Mouse (Mus musculus): Measurements from ENCODE around the gene Evx2. TPM values are rescaled to one million over a fixed set of nuclear protein-coding genes. Genes with fewer than 3 reads are reported as not detected.

Evx2 gene
- polyA plus RNA-seq, 1 experiment from 2014 or later: not detected

- H3K27ac ChIP-seq (replicated peaks): no peak overlapping the region
- TF ChIP-seq EP300 (optimal IDR thresholded peaks at IDR 0.05) (no peak), CTCF (IDR thresholded peaks at IDR 0.05; ENCODE audit: low read depth) (no peak)
- ATAC-seq (ENCODE audit: low FRiP score, low TSS enrichment) (no peak), DNase-seq (ENCODE audit: low spot score) (peak; percentile 11)
- H3K9me3 ChIP-seq (ENCODE audit: control insufficient read depth, low read length): no peaks in the 10 kb centered on the region
- H3K4me2 ChIP-seq (replicated peaks; ENCODE audit: low read depth): no peak overlapping the region
- H3K27me3 ChIP-seq (ENCODE audit: control insufficient read depth, insufficient read depth, low read length): peaks cover 52% of the 10 kb centered on the region
- H3K4me1 ChIP-seq (replicated peaks; ENCODE audit: control insufficient read depth, insufficient read depth): no peaks in the 10 kb centered on the region
- no peak overlapping the region for H3K4me3 ChIP-seq (ENCODE audit: low read depth, low read length)
- H3K9ac ChIP-seq (ENCODE audit: low read length): no peak overlapping the region
- WGBS: 5% methylated on average over 21 of the region's 21 CpGs
- H3K36me3 ChIP-seq (ENCODE audit: control insufficient read depth, insufficient read depth, low read length): no peaks in the 10 kb centered on the region
These were observed 21.4 kb upstream of the Evx2 start for GRCm38 (mm10) chr2:74680561-74681398.

- no peak for ATAC-seq (ENCODE audit: low FRiP score, low TSS enrichment)
- 2% methylated on average over 23 of the region's 23 CpGs for WGBS
- Histone ChIP-seq H3K4me3 (ENCODE audit: low read depth, low read length) (no peak overlapping the region), H3K4me1 (replicated peaks; ENCODE audit: control insufficient read depth, insufficient read depth) (no peaks in the 10 kb centered on the region), H3K27me3 (ENCODE audit: control insufficient read depth, insufficient read depth, low read length) (peaks cover 54% of the 10 kb centered on the region), H3K9ac (ENCODE audit: low read length) (no peak overlapping the region), H3K4me2 (replicated peaks; ENCODE audit: low read depth) (no peak overlapping the region), H3K9me3 (ENCODE audit: control insufficient read depth, low read length) (no peaks in the 10 kb centered on the region), H3K27ac (replicated peaks) (no peak overlapping the region), H3K36me3 (ENCODE audit: control insufficient read depth, insufficient read depth, low read length) (no peaks in the 10 kb centered on the region)
- TF ChIP-seq EP300 (optimal IDR thresholded peaks at IDR 0.05): no peak
- no peak for TF ChIP-seq CTCF (IDR thresholded peaks at IDR 0.05; ENCODE audit: low read depth)
- DNase-seq (ENCODE audit: low spot score): peak; percentile 13
These were observed 20.6 kb upstream of the Evx2 start for GRCm38 (mm10) chr2:74679980-74680379.

- Histone ChIP-seq H3K9me3 (ENCODE audit: control insufficient read depth, low read length) (no peaks in the 10 kb centered on the region), H3K4me2 (replicated peaks; ENCODE audit: low read depth) (no peak overlapping the region), H3K9ac (ENCODE audit: low read length) (no peak overlapping the region), H3K4me1 (replicated peaks; ENCODE audit: control insufficient read depth, insufficient read depth) (no peaks in the 10 kb centered on the region), H3K4me3 (ENCODE audit: low read depth, low read length) (no peak overlapping the region), H3K36me3 (ENCODE audit: control insufficient read depth, insufficient read depth, low read length) (no peaks in the 10 kb centered on the region), H3K27me3 (ENCODE audit: control insufficient read depth, insufficient read depth, low read length) (peaks cover 53% of the 10 kb centered on the region), H3K27ac (replicated peaks) (no peak overlapping the region)
- no peak for TF ChIP-seq EP300 (optimal IDR thresholded peaks at IDR 0.05)
- no peak for TF ChIP-seq CTCF (IDR thresholded peaks at IDR 0.05; ENCODE audit: low read depth)
- no peak for ATAC-seq (ENCODE audit: low FRiP score, low TSS enrichment)
- peak; percentile 10 for DNase-seq (ENCODE audit: low spot score)
- WGBS: 1% methylated on average over 26 of the region's 26 CpGs
These were observed 20.2 kb upstream of the Evx2 start for GRCm38 (mm10) chr2:74679596-74679971.

GRCm38 (mm10) chr2:74678891-74679595 is 19.7 kb upstream of the Evx2 start, which contains the start of gene Hoxd11:
Hoxd11 (plus strand) TSS chr2:74679557.
- no peaks in the 10 kb centered on the region for H3K4me1 ChIP-seq (replicated peaks; ENCODE audit: control insufficient read depth, insufficient read depth)
- TF ChIP-seq CTCF (IDR thresholded peaks at IDR 0.05; ENCODE audit: low read depth) (no peak), EP300 (optimal IDR thresholded peaks at IDR 0.05) (no peak)
- 4% methylated on average over 15 of the region's 15 CpGs for WGBS
- no peak within 1 kb of the TSS for H3K4me3 ChIP-seq (ENCODE audit: low read depth, low read length)
- DNase-seq (ENCODE audit: low spot score) (no peak), ATAC-seq (ENCODE audit: low FRiP score, low TSS enrichment) (no peak)
- H3K4me2 ChIP-seq (replicated peaks; ENCODE audit: low read depth): no peak within 1 kb of the TSS
- H3K9me3 ChIP-seq (ENCODE audit: control insufficient read depth, low read length): no peaks in the 10 kb centered on the region
- no peaks in the 10 kb centered on the region for H3K36me3 ChIP-seq (ENCODE audit: control insufficient read depth, insufficient read depth, low read length)
- H3K27ac ChIP-seq (replicated peaks): no peak within 1 kb of the TSS
- H3K27me3 ChIP-seq (ENCODE audit: control insufficient read depth, insufficient read depth, low read length): peaks cover 51% of the 10 kb centered on the region
- no peak within 1 kb of the TSS for H3K9ac ChIP-seq (ENCODE audit: low read length)

GRCm38 (mm10) chr2:74677106-74677505 is 17.7 kb upstream of the Evx2 start:
- TF ChIP-seq CTCF (IDR thresholded peaks at IDR 0.05; ENCODE audit: low read depth) (no peak), EP300 (optimal IDR thresholded peaks at IDR 0.05) (no peak)
- no peak overlapping the region for H3K9ac ChIP-seq (ENCODE audit: low read length)
- no peaks in the 10 kb centered on the region for H3K36me3 ChIP-seq (ENCODE audit: control insufficient read depth, insufficient read depth, low read length)
- no peak overlapping the region for H3K27ac ChIP-seq (replicated peaks)
- H3K4me1 ChIP-seq (replicated peaks; ENCODE audit: control insufficient read depth, insufficient read depth): no peaks in the 10 kb centered on the region
- ATAC-seq (ENCODE audit: low FRiP score, low TSS enrichment) (no peak), DNase-seq (ENCODE audit: low spot score) (no peak)
- H3K27me3 ChIP-seq (ENCODE audit: control insufficient read depth, insufficient read depth, low read length): peaks cover 53% of the 10 kb centered on the region
- no peak overlapping the region for H3K4me3 ChIP-seq (ENCODE audit: low read depth, low read length)
- WGBS: 24% methylated on average over 2 of the region's 2 CpGs
- H3K4me2 ChIP-seq (replicated peaks; ENCODE audit: low read depth): no peak overlapping the region
- no peaks in the 10 kb centered on the region for H3K9me3 ChIP-seq (ENCODE audit: control insufficient read depth, low read length)
